Mouse (Mus musculus): ENCODE results near the gene 4930444G20Rik. TPM values are rescaled to one million over a fixed set of nuclear protein-coding genes. Genes with fewer than 3 reads are reported as not detected.
"Not testable (repeated sequence)": the region's sequence is repeated elsewhere in the genome, so short reads cannot be mapped to it uniquely, and the experiment has no call there.

4930444G20Rik gene
- polyA plus RNA-seq (2015; fragmentation: Nextera tagmentation; extraction: Ambion mirVana), result not detected in 2 replicates

DNA sequence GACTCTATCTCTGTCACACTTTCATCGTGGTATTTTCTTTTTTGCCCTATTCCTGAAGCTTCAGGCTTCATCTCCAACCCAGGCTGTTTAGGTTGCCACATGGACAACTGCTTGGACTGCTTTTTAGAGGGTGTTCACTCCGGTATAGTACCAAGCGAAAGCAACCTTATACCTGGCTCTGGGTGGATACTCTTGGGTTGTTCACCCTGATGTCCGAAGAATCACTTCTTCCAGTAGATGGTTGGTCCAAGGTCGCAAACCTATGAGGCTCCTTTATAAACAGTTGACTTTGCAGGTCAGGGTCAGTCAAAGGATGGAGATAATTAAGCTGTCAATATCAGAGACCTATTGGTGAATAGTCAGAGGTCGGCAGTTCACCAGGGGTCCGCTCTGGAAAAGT is at the start of gene 4930444G20Rik:
Gene 4930444G20Rik, minus strand, starts transcription at position 101 of the 400 bp plus-strand sequence.
- not testable (repeated sequence) for ATAC-seq (ENCODE audit: borderline replicate concordance, extremely low read depth, low FRiP score, low TSS enrichment); H3K4me1 ChIP-seq; H3K9me3 ChIP-seq; H3K4me3 ChIP-seq; H3K4me2 ChIP-seq; H3K36me3 ChIP-seq; H3K9ac ChIP-seq; H3K27me3 ChIP-seq; H3K27ac ChIP-seq
- 86% methylated on average over 7 of the region's 7 CpGs for WGBS

DNA sequence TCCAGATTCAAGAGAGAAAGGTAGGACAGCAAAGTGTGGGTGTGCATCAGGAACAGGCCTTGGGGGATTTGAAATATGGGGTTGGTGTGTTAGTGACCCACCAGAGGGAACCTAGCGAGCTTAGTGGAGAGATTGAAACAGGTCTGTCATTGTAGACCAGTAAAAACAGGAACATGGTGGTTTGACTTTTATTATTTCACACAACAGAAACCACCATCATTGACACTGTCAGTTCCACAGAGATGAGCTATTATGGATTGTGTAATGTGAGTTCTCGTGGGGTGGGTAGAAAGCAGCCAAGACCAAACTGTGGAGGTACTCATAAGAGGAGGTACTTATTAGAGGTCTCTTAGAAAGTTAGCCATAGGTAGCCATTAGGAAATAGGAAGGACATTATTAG is 6.7 kb upstream of the 4930444G20Rik start:
- Histone ChIP-seq H3K4me3 (no peak overlapping the region), H3K4me2 (no peak overlapping the region), H3K27ac (no peak overlapping the region), H3K36me3 (no peaks in the 10 kb centered on the region), H3K27me3 (no peaks in the 10 kb centered on the region), H3K9ac (no peak overlapping the region), H3K4me1 (no peaks in the 10 kb centered on the region), H3K9me3 (no peaks in the 10 kb centered on the region)
- ATAC-seq (ENCODE audit: borderline replicate concordance, extremely low read depth, low FRiP score, low TSS enrichment), result no peak
- 77% methylated on average over 2 of the region's 2 CpGs for WGBS

DNA sequence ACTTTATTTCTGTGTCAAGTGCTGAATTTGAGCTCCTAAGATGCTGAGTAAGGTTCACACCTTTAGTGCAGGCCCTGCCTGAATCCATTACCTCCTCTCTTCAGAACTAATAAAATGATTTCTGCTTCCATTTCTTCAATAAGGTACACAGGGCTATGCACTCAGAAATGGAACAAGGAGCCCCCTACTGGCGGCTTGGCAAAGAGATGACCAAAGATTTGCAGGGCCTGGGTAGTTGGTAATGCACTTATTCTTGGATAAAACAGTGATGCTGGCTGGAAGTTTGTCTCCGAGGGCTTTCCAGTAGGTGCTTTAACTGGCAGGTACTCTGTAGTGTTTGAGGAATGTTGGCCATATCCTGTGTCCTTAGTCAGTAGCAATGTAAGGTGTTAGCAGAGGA is 4.9 kb upstream of the 4930444G20Rik start:
- no peaks in the 10 kb centered on the region for H3K9me3 ChIP-seq
- no peak for ATAC-seq (ENCODE audit: borderline replicate concordance, extremely low read depth, low FRiP score, low TSS enrichment)

DNA sequence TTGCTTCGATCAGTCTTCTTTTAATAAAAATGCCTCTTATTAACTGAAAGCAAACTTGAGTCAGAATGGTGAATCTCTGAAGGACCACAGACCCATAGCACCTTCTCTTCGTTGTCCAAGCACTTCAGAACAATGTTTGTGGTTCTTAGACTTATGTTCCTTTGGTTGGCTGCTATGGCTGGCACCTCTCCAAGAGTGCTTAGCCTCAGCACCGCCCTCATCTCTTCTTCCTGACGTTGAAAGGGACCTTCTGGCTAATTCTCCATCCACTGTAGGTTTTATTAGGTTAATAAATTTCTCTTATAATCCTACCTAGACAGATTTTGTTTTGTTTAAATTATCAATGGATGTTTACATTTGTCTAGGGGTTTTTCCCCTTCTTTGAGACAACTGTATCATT is 2.7 kb upstream of the 4930444G20Rik start:
- no peak overlapping the region for H3K4me2 ChIP-seq
- no peaks in the 10 kb centered on the region for H3K36me3 ChIP-seq
- H3K4me1 ChIP-seq, result no peaks in the 10 kb centered on the region
- no peak overlapping the region for H3K4me3 ChIP-seq
- H3K27me3 ChIP-seq, result no peaks in the 10 kb centered on the region
- WGBS, result 32% methylated on average over 4 of the region's 4 CpGs
- no peak overlapping the region for H3K9ac ChIP-seq
- H3K27ac ChIP-seq, result no peak overlapping the region
- H3K9me3 ChIP-seq, result no peaks in the 10 kb centered on the region
- ATAC-seq (ENCODE audit: borderline replicate concordance, extremely low read depth, low FRiP score, low TSS enrichment), result no peak

More for the DNA sequence above, 4.9 kb upstream of the 4930444G20Rik start:
- Histone ChIP-seq H3K27ac (no peak overlapping the region), H3K27me3 (no peaks in the 10 kb centered on the region), H3K4me1 (no peaks in the 10 kb centered on the region), H3K4me2 (no peak overlapping the region), H3K4me3 (no peak overlapping the region), H3K9ac (no peak overlapping the region), H3K36me3 (no peaks in the 10 kb centered on the region)
- 64% methylated on average over 2 of the region's 2 CpGs for WGBS

DNA sequence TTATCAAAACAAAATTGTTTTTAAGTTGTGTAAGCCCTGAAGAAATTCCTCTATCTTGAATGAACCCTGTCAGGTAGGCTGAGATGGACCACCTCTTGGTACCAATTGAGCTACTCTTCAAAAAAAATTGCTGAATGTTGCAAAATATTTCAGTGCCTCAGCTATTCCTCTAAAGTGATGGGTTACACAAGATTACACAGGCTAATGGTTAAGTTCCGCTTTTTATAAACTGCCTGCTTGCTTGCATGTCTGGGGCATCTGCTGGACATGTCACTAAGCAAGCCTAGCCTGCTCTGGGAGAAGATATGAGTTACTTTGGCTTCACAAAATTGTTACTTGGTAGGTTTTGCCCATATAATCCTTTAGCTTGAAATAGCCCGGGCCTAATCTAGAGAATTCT is 2.3 kb upstream of the 4930444G20Rik start:
- H3K4me1 ChIP-seq, result no peaks in the 10 kb centered on the region
- no peak overlapping the region for H3K27ac ChIP-seq
- 81% methylated on average over 2 of the region's 2 CpGs for WGBS
- no peaks in the 10 kb centered on the region for H3K9me3 ChIP-seq
- H3K4me3 ChIP-seq, result no peak overlapping the region
- no peaks in the 10 kb centered on the region for H3K36me3 ChIP-seq
- no peak for ATAC-seq (ENCODE audit: borderline replicate concordance, extremely low read depth, low FRiP score, low TSS enrichment)
- H3K4me2 ChIP-seq, result no peak overlapping the region
- no peaks in the 10 kb centered on the region for H3K27me3 ChIP-seq
- no peak overlapping the region for H3K9ac ChIP-seq

DNA sequence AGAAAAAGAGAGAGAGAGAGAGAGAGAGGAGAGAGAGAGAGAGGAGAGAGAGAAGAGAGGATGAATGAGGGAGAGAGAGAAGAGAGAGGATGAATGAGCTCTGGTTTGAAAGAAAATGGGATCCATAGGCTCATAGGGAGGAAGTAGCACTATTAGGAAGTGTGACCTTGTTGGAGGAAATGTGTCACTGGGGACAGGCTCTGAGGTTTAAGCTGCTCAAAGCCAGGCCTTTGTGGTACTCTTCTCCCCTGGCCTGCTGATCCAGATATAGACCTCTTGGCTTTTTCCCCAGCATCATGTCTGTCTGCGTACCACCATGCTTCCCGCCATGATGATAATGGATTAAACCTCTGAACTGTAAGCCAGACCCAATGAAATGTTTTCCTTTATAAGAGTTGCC is 8.5 kb downstream of the 4930444G20Rik start:
- H3K9ac ChIP-seq, result no peak overlapping the region
- 0 out of 2 replicates have a peak, but pooled peaks cover 2% of the 10 kb centered on the region for H3K4me1 ChIP-seq
- no peaks in the 10 kb centered on the region for H3K9me3 ChIP-seq
- peak overlapping the region; percentile 52 for H3K4me3 ChIP-seq
- no peak overlapping the region for H3K27ac ChIP-seq
- WGBS, result 78% methylated on average over 2 of the region's 2 CpGs
- no peak for ATAC-seq (ENCODE audit: borderline replicate concordance, extremely low read depth, low FRiP score, low TSS enrichment)
- H3K36me3 ChIP-seq, result no peaks in the 10 kb centered on the region
- no peaks in the 10 kb centered on the region for H3K27me3 ChIP-seq
- peak overlapping the region; percentile 94 for H3K4me2 ChIP-seq

DNA sequence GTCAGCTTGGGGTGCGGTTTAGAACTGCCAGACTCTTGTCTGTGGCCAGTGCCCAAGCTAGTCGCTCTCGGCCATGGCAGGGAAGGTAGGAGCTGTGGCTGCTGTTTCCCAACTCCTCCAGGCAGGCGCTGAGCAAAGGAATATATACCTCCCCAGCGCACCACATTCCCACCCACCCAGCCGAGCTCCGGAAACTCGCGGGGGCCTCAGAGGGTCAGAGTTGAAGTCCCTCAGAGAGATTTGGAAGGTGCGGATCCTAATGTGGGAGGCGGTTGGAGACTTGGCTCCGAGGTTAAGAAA is 8.9 kb downstream of the 4930444G20Rik start:
- Histone ChIP-seq H3K9ac (peak overlapping the region; percentile 32; the same call in 1 of the 2 replicates), H3K27ac (no peak overlapping the region), H3K36me3 (no peaks in the 10 kb centered on the region), H3K4me3 (peak overlapping the region; percentile 52), H3K4me2 (peak overlapping the region; percentile 94), H3K27me3 (no peaks in the 10 kb centered on the region), H3K4me1 (0 out of 2 replicates have a peak, but pooled peaks cover 2% of the 10 kb centered on the region), H3K9me3 (no peaks in the 10 kb centered on the region)
- WGBS, result 20% methylated on average over 12 of the region's 12 CpGs
- ATAC-seq (ENCODE audit: borderline replicate concordance, extremely low read depth, low FRiP score, low TSS enrichment), result no peak; the same call in 1 of the 2 replicates

DNA sequence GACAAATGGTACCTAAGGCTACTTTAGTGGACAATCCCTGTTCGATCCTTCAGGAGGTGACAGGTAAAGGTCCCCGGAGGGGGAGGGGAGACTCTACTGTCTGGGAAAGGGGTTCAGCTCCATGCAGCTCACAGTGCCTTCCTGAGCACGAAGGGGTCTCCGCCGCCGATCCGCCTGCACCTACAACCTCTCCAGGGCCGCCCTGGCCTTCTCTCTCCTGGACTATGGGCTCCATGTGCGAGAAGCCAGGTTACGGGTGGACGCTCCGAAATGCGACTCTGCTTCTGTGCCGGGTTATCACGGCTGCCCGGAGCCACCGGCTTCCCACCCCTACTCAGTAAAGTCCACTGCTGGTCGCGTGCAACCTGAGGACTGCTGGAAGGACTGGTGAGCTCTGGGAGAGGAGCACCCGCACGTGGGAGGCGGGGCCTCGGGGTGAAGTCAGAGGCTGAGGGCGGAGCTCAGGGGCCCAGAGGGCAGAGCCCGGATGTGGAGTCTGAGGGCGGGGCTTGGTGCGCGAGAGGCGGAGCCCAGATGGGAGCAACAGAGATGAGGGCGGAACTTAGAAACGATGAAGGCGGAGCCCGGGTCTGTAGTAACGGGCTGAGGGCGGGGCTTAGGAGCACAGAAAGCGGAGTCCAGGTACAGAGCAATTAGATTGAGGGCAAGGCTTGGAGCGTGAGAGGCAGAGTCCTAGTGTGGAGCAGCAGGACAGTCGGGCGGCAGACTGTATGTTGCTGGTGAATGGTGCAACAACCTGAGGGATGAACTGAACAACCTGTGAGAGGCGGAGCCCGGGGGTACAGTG is 9.5 kb downstream of the 4930444G20Rik start:
- 0 out of 2 replicates have a peak, but pooled peaks cover 2% of the 10 kb centered on the region for H3K4me1 ChIP-seq
- peak overlapping the region; percentile 94 for H3K4me2 ChIP-seq
- ATAC-seq (ENCODE audit: borderline replicate concordance, extremely low read depth, low FRiP score, low TSS enrichment), result peak; percentile 98
- H3K9me3 ChIP-seq, result no peaks in the 10 kb centered on the region
- no peaks in the 10 kb centered on the region for H3K36me3 ChIP-seq
- 9% methylated on average over 41 of the region's 41 CpGs for WGBS
- peak overlapping the region; percentile 44 for H3K9ac ChIP-seq
- H3K27ac ChIP-seq, result no peak overlapping the region
- H3K4me3 ChIP-seq, result peak overlapping the region; percentile 52
- no peaks in the 10 kb centered on the region for H3K27me3 ChIP-seq

DNA sequence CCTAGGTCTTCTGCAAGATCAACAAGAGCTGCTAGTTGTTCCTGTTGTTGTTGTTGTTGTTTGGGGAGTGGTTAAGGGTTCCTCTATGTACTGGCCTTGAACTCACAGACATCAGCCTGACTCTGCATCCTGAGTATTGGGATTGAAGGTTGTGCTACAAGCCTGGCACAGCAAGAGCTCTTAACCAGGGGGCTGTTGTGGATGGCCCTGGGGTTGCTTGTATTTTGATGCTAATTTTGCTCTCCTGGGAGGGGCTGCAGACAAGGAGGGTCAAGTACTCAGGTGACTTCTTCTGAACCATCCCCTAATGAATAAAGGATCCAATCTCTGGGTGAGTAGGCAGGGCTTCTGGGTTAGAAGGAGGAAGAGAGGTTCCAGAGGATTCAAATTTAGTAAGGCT is 12.6 kb downstream of the 4930444G20Rik start:
- Histone ChIP-seq H3K9me3 (no peaks in the 10 kb centered on the region), H3K27me3 (no peaks in the 10 kb centered on the region), H3K4me3 (no peak overlapping the region), H3K36me3 (no peaks in the 10 kb centered on the region), H3K4me1 (0 out of 2 replicates have a peak, but pooled peaks cover 2% of the 10 kb centered on the region), H3K4me2 (no peak overlapping the region), H3K9ac (no peak overlapping the region), H3K27ac (no peak overlapping the region)
- ATAC-seq (ENCODE audit: borderline replicate concordance, extremely low read depth, low FRiP score, low TSS enrichment), result no peak

DNA sequence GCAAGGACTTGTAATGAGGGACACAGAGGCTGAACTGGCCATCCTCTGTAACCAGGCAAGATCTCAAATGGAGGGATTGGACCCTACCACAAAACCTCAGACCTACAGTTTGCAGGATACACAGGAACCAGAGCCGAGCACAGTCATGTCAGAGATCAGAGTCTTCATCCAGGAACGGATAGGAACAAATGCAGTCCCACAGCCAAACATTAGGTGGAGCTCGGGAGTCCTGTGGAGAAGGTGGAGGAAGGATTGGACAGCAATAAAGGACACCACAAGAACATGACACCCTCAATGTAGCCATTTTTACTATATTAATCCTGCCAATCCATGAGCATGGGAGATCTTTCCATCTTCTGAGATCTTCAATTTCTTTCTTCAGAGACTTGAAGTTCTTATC is 31.6 kb downstream of the 4930444G20Rik start:
- not testable (repeated sequence) for H3K27ac ChIP-seq; H3K9ac ChIP-seq; H3K27me3 ChIP-seq; H3K9me3 ChIP-seq; H3K4me1 ChIP-seq; H3K4me2 ChIP-seq; H3K4me3 ChIP-seq; ATAC-seq (ENCODE audit: borderline replicate concordance, extremely low read depth, low FRiP score, low TSS enrichment); H3K36me3 ChIP-seq
- 4% methylated on average over 3 of the region's 3 CpGs for WGBS

DNA sequence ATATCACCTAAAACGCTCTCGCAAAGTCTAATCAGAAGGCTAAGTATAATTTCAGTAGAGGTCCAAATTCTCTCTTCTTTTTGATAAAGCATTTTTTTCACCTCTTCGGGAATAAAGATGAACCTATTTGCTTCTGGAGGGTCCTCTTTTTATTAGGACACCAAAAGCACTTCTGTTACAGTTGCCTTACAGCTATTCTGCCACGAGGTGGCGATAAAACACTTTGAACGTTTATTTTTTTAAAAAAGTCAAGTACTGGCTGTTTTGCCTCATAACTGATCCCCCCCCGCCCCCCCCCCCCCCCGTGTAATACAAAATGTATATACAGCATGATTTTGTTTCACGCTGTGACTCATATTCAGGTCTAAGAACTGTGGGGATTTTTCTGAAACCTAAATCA is 33.6 kb downstream of the 4930444G20Rik start:
- Histone ChIP-seq H3K27ac (no peak overlapping the region), H3K4me3 (no peak overlapping the region), H3K36me3 (no peaks in the 10 kb centered on the region), H3K27me3 (0 out of 2 replicates have a peak, but pooled peaks cover 2% of the 10 kb centered on the region), H3K9ac (no peak overlapping the region), H3K4me2 (no peak overlapping the region), H3K9me3 (no peaks in the 10 kb centered on the region), H3K4me1 (no peaks in the 10 kb centered on the region)
- no peak for ATAC-seq (ENCODE audit: borderline replicate concordance, extremely low read depth, low FRiP score, low TSS enrichment)
- 10% methylated on average over 9 of the region's 9 CpGs for WGBS

DNA sequence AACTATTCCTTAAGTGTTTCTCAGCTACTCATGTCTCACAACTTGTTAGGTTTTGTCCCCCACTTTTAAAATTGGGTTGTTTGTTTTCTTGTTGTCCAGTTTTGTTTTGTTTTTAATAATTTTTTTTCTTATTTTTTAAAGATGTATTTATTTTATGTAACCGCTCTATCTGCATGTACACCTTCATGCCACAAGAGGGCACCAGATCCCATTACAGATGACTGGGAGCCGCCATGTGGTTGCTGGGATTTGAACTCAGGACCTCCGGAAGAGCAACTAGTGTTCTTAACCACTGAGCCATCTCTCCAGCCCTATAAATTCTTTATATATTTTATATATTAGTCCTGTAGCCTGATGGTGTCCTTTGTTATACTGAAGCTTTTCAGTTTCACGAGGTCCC is 49.3 kb downstream of the 4930444G20Rik start:
- no peak for ATAC-seq (ENCODE audit: borderline replicate concordance, extremely low read depth, low FRiP score, low TSS enrichment)

More for the DNA sequence above, 49.3 kb downstream of the 4930444G20Rik start:
- H3K36me3 ChIP-seq, result no peaks in the 10 kb centered on the region
- WGBS, result 91% methylated on average over 4 of the region's 4 CpGs
- H3K27ac ChIP-seq, result no peak overlapping the region
- H3K9me3 ChIP-seq, result no peaks in the 10 kb centered on the region
- H3K9ac ChIP-seq, result no peak overlapping the region
- H3K4me1 ChIP-seq, result no peaks in the 10 kb centered on the region
- H3K27me3 ChIP-seq, result no peaks in the 10 kb centered on the region
- no peak overlapping the region for H3K4me3 ChIP-seq
- H3K4me2 ChIP-seq, result no peak overlapping the region

Measured in lung, embryonic 15.5 days (tissue).